Mouse (Mus musculus): Measurements from ENCODE around the gene Gatd1. TPM values are rescaled to one million over a fixed set of nuclear protein-coding genes. Genes with fewer than 3 reads are reported as not detected.

Gatd1 gene
- polyA plus RNA-seq, 1 experiment from 2014 or later, result 61.4 TPM

- Histone ChIP-seq H3K4me1 (ENCODE audit: control insufficient read depth, insufficient read depth, low read length) (no peaks in the 10 kb centered on the region), H3K9ac (replicated peaks; ENCODE audit: low read depth, low read length) (no peak overlapping the region), H3K4me3 (ENCODE audit: low read depth, low read length) (no peak overlapping the region)
Measured at GRCm38 (mm10) chr7:141374399-141374798, 39.5 kb downstream of the Gatd1 start.

GRCm38 (mm10) chr7:141373611-141374010, 40.3 kb downstream of the Gatd1 start:
- Histone ChIP-seq H3K36me3 (ENCODE audit: control insufficient read depth, insufficient read depth, low read length) (no peaks in the 10 kb centered on the region), H3K4me1 (ENCODE audit: control insufficient read depth, insufficient read depth, low read length) (no peaks in the 10 kb centered on the region), H3K27me3 (ENCODE audit: control insufficient read depth, insufficient read depth, low read length) (no peaks in the 10 kb centered on the region), H3K4me3 (ENCODE audit: low read depth, low read length) (no peak overlapping the region), H3K27ac (ENCODE audit: low read length) (no peak overlapping the region), H3K4me2 (replicated peaks; ENCODE audit: low read depth, low read length) (no peak overlapping the region), H3K9me3 (ENCODE audit: control insufficient read depth, low read depth, low read length) (no peaks in the 10 kb centered on the region), H3K9ac (replicated peaks; ENCODE audit: low read depth, low read length) (no peak overlapping the region)
- no peak for ATAC-seq (ENCODE audit: insufficient number of reproducible peaks, insufficient read depth, low FRiP score, low read depth)
- 83% methylated on average over 6 of the region's 6 CpGs for WGBS

More at GRCm38 (mm10) chr7:141374399-141374798, 39.5 kb downstream of the Gatd1 start:
- Histone ChIP-seq H3K27ac (ENCODE audit: low read length) (no peak overlapping the region), H3K27me3 (ENCODE audit: control insufficient read depth, insufficient read depth, low read length) (no peaks in the 10 kb centered on the region), H3K36me3 (ENCODE audit: control insufficient read depth, insufficient read depth, low read length) (no peaks in the 10 kb centered on the region), H3K4me2 (replicated peaks; ENCODE audit: low read depth, low read length) (no peak overlapping the region), H3K9me3 (ENCODE audit: control insufficient read depth, low read depth, low read length) (no peaks in the 10 kb centered on the region)
- no peak for ATAC-seq (ENCODE audit: insufficient number of reproducible peaks, insufficient read depth, low FRiP score, low read depth)

- H3K27me3 ChIP-seq (ENCODE audit: control insufficient read depth, insufficient read depth, low read length), result no peaks in the 10 kb centered on the region
- H3K9me3 ChIP-seq (ENCODE audit: control insufficient read depth, low read depth, low read length), result no peaks in the 10 kb centered on the region
- no peaks in the 10 kb centered on the region for H3K36me3 ChIP-seq (ENCODE audit: control insufficient read depth, insufficient read depth, low read length)
- WGBS, result 39% methylated on average over 6 of the region's 6 CpGs
- no peak overlapping the region for H3K27ac ChIP-seq (ENCODE audit: low read length)
- ATAC-seq (ENCODE audit: insufficient number of reproducible peaks, insufficient read depth, low FRiP score, low read depth), result no peak
- H3K4me1 ChIP-seq (ENCODE audit: control insufficient read depth, insufficient read depth, low read length), result no peaks in the 10 kb centered on the region
- H3K4me2 ChIP-seq (replicated peaks; ENCODE audit: low read depth, low read length), result no peak overlapping the region
- no peak overlapping the region for H3K4me3 ChIP-seq (ENCODE audit: low read depth, low read length)
- no peak overlapping the region for H3K9ac ChIP-seq (replicated peaks; ENCODE audit: low read depth, low read length)
Measured at GRCm38 (mm10) chr7:141371942-141372595, 41.9 kb downstream of the Gatd1 start.

- Histone ChIP-seq H3K4me2 (replicated peaks; ENCODE audit: low read depth, low read length) (no peak overlapping the region), H3K27me3 (ENCODE audit: control insufficient read depth, insufficient read depth, low read length) (no peaks in the 10 kb centered on the region), H3K36me3 (ENCODE audit: control insufficient read depth, insufficient read depth, low read length) (no peaks in the 10 kb centered on the region), H3K27ac (ENCODE audit: low read length) (no peak overlapping the region), H3K4me1 (ENCODE audit: control insufficient read depth, insufficient read depth, low read length) (no peaks in the 10 kb centered on the region), H3K9me3 (ENCODE audit: control insufficient read depth, low read depth, low read length) (no peaks in the 10 kb centered on the region), H3K9ac (replicated peaks; ENCODE audit: low read depth, low read length) (no peak overlapping the region), H3K4me3 (ENCODE audit: low read depth, low read length) (no peak overlapping the region)
- 67% methylated on average over 5 of the region's 5 CpGs for WGBS
- ATAC-seq (ENCODE audit: insufficient number of reproducible peaks, insufficient read depth, low FRiP score, low read depth), result no peak
Measured at GRCm38 (mm10) chr7:141369918-141370317, 44.0 kb downstream of the Gatd1 start.

GRCm38 (mm10) chr7:141367358-141367757, 46.6 kb downstream of the Gatd1 start:
- Histone ChIP-seq H3K9me3 (ENCODE audit: control insufficient read depth, low read depth, low read length) (no peaks in the 10 kb centered on the region), H3K27ac (ENCODE audit: low read length) (no peak overlapping the region), H3K36me3 (ENCODE audit: control insufficient read depth, insufficient read depth, low read length) (no peaks in the 10 kb centered on the region), H3K9ac (replicated peaks; ENCODE audit: low read depth, low read length) (no peak overlapping the region), H3K4me3 (ENCODE audit: low read depth, low read length) (no peak overlapping the region), H3K27me3 (ENCODE audit: control insufficient read depth, insufficient read depth, low read length) (no peaks in the 10 kb centered on the region), H3K4me2 (replicated peaks; ENCODE audit: low read depth, low read length) (no peak overlapping the region), H3K4me1 (ENCODE audit: control insufficient read depth, insufficient read depth, low read length) (no peaks in the 10 kb centered on the region)
- no peak for ATAC-seq (ENCODE audit: insufficient number of reproducible peaks, insufficient read depth, low FRiP score, low read depth)
- 78% methylated on average over 4 of the region's 4 CpGs for WGBS

GRCm38 (mm10) chr7:141365049-141365445, 48.9 kb downstream of the Gatd1 start:
- H3K9me3 ChIP-seq (ENCODE audit: control insufficient read depth, low read depth, low read length), result no peaks in the 10 kb centered on the region
- 66% methylated on average over 3 of the region's 3 CpGs for WGBS
- no peaks in the 10 kb centered on the region for H3K36me3 ChIP-seq (ENCODE audit: control insufficient read depth, insufficient read depth, low read length)
- H3K27me3 ChIP-seq (ENCODE audit: control insufficient read depth, insufficient read depth, low read length), result no peaks in the 10 kb centered on the region
- ATAC-seq (ENCODE audit: insufficient number of reproducible peaks, insufficient read depth, low FRiP score, low read depth), result no peak
- H3K4me2 ChIP-seq (replicated peaks; ENCODE audit: low read depth, low read length), result no peak overlapping the region
- H3K9ac ChIP-seq (replicated peaks; ENCODE audit: low read depth, low read length), result no peak overlapping the region
- H3K27ac ChIP-seq (ENCODE audit: low read length), result no peak overlapping the region
- H3K4me3 ChIP-seq (ENCODE audit: low read depth, low read length), result no peak overlapping the region
- H3K4me1 ChIP-seq (ENCODE audit: control insufficient read depth, insufficient read depth, low read length), result no peaks in the 10 kb centered on the region

- Histone ChIP-seq H3K27ac (ENCODE audit: low read length) (no peak overlapping the region), H3K4me1 (ENCODE audit: control insufficient read depth, insufficient read depth, low read length) (no peaks in the 10 kb centered on the region), H3K27me3 (ENCODE audit: control insufficient read depth, insufficient read depth, low read length) (no peaks in the 10 kb centered on the region), H3K9ac (replicated peaks; ENCODE audit: low read depth, low read length) (no peak overlapping the region), H3K9me3 (ENCODE audit: control insufficient read depth, low read depth, low read length) (no peaks in the 10 kb centered on the region), H3K4me2 (replicated peaks; ENCODE audit: low read depth, low read length) (no peak overlapping the region), H3K4me3 (ENCODE audit: low read depth, low read length) (no peak overlapping the region), H3K36me3 (ENCODE audit: control insufficient read depth, insufficient read depth, low read length) (no peaks in the 10 kb centered on the region)
- ATAC-seq (ENCODE audit: insufficient number of reproducible peaks, insufficient read depth, low FRiP score, low read depth), result peak; percentile 54; the same call in 1 of the 2 replicates
- WGBS, result 81% methylated on average over 5 of the region's 5 CpGs
Measured at GRCm38 (mm10) chr7:141364349-141365048, 49.4 kb downstream of the Gatd1 start.

- no peak overlapping the region for H3K9ac ChIP-seq (replicated peaks; ENCODE audit: low read depth, low read length)
- no peak for ATAC-seq (ENCODE audit: insufficient number of reproducible peaks, insufficient read depth, low FRiP score, low read depth)
- 58% methylated on average over 2 of the region's 2 CpGs for WGBS
Measured at GRCm38 (mm10) chr7:141363752-141364125, 50.2 kb downstream of the Gatd1 start.

More at GRCm38 (mm10) chr7:141363752-141364125, 50.2 kb downstream of the Gatd1 start:
- Histone ChIP-seq H3K9me3 (ENCODE audit: control insufficient read depth, low read depth, low read length) (no peaks in the 10 kb centered on the region), H3K4me2 (replicated peaks; ENCODE audit: low read depth, low read length) (no peak overlapping the region), H3K27ac (ENCODE audit: low read length) (no peak overlapping the region), H3K36me3 (ENCODE audit: control insufficient read depth, insufficient read depth, low read length) (no peaks in the 10 kb centered on the region), H3K27me3 (ENCODE audit: control insufficient read depth, insufficient read depth, low read length) (no peaks in the 10 kb centered on the region), H3K4me1 (ENCODE audit: control insufficient read depth, insufficient read depth, low read length) (no peaks in the 10 kb centered on the region), H3K4me3 (ENCODE audit: low read depth, low read length) (no peak overlapping the region)

Measured in stomach, embryonic 14.5 days (tissue).